Mouse (Mus musculus) megakaryocyte, embryonic 14.5 days (primary cell): ENCODE measurements around the gene Otulin.

Experiments
- FLI1 ChIP-seq: IDR thresholded peaks from 2 replicates; pipeline ENCODE4 v1.6.1; 2012; ENCODE audit warnings: low read length, inconsistent platforms, mixed read lengths
- GATA1 ChIP-seq: IDR thresholded peaks from 3 replicates; pipeline ENCODE4 v1.6.1; 2012; ENCODE audit warnings: mixed read lengths, low read length, inconsistent platforms, borderline replicate concordance

DNA sequence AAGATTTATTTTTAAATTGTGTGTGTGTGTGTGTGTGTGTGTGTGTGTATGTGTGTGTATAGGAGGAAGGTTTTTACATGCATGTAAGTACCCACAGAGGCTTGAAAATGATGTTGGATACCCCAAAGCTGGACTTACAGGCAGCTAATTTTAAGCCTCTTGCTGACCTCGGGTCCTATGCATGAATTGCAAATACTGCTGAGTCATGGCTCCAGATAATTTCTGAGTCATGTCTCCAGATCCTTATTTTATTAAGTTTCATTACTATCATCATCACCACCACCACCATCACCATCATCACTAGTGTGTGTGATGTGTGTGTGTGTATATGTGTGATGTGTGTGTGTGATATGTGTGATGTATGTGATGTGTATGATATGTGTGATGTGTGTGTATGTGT lies 32.2 kb upstream of the Otulin start:
- no peak for TF ChIP-seq GATA1
- no peak for TF ChIP-seq FLI1
